Mouse (Mus musculus) gastrocnemius, adult 2 months (tissue): ENCODE results near the gene Ptpre. TPM values are rescaled to one million over a fixed set of nuclear protein-coding genes. Genes with fewer than 3 reads are reported as not detected.

Experiments used
- DNase-seq: peaks from one replicate; pipeline ENCODE4 v3.0.0; 2022
- H3K27ac ChIP-seq: fragments of 200-600 bp; 2 replicates; pipeline ENCODE4 v1.8.1; 2022; ENCODE audit warnings: mild to moderate bottlenecking
- H3K4me3 ChIP-seq: fragments of 200-600 bp; 2 replicates; pipeline ENCODE4 v1.8.1; 2022; ENCODE audit warnings: mild to moderate bottlenecking, moderate library complexity
- CTCF ChIP-seq: fragments of 200-600 bp; IDR thresholded peaks from 2 replicates; pipeline ENCODE4 v1.8.1; 2022; ENCODE audit warnings: antibody characterized with exemption, mild to moderate bottlenecking, moderate library complexity
- intact Hi-C: fragments of 180-260 bp; cut with DNase I; formaldehyde crosslinking; loops from one replicate; pipeline ENCODE4 v1.15.1; 2025
- total RNA-seq, 2 experiments: library from RNA; stranded (reverse); gene quantifications; 2 replicates each; pipeline ENCODE4 v1.2.3; 2021

Gene Ptpre
- total RNA-seq, 2 experiments from 2014 or later, result 1.2 to 1.6 TPM

GRCm38 (mm10) chr7:135704251-135704650, 167.0 kb downstream of the Ptpre start:
- intact Hi-C loops, result no loop called here
- Histone ChIP-seq H3K4me3 (no peak overlapping the region), H3K27ac (no peak overlapping the region)
- no peak for TF ChIP-seq CTCF
- no peak for DNase-seq

GRCm38 (mm10) chr7:135705083-135705482, 167.8 kb downstream of the Ptpre start:
- no peak for DNase-seq
- no peak for TF ChIP-seq CTCF
- H3K27ac ChIP-seq, result no peak overlapping the region
- intact Hi-C loops, result no loop called here
- no peak overlapping the region for H3K4me3 ChIP-seq

GRCm38 (mm10) chr7:135705753-135706152, 168.5 kb downstream of the Ptpre start:
- H3K27ac ChIP-seq, result no peak overlapping the region
- intact Hi-C loops, result no loop called here
- DNase-seq, result no peak
- no peak overlapping the region for H3K4me3 ChIP-seq
- no peak for TF ChIP-seq CTCF

- Histone ChIP-seq H3K27ac (no peak overlapping the region), H3K4me3 (no peak overlapping the region)
- DNase-seq, result no peak
- intact Hi-C loops, result no loop called here
- no peak for TF ChIP-seq CTCF
Observed at GRCm38 (mm10) chr7:135710702-135711101, 173.4 kb downstream of the Ptpre start.

- no peak for TF ChIP-seq CTCF
- intact Hi-C loops, result no loop called here
- no peak for DNase-seq
- H3K4me3 ChIP-seq, result no peak overlapping the region
- H3K27ac ChIP-seq, result no peak overlapping the region
Observed at GRCm38 (mm10) chr7:135712534-135712933, 175.3 kb downstream of the Ptpre start.

- DNase-seq, result no peak
- intact Hi-C loops, result no loop called here
- Histone ChIP-seq H3K4me3 (no peak overlapping the region), H3K27ac (no peak overlapping the region)
- no peak for TF ChIP-seq CTCF
Observed at GRCm38 (mm10) chr7:135713326-135713725, 176.0 kb downstream of the Ptpre start.

GRCm38 (mm10) chr7:135715166-135715565, 177.9 kb downstream of the Ptpre start:
- intact Hi-C loops, result no loop called here
- DNase-seq, result no peak
- TF ChIP-seq CTCF, result no peak
- Histone ChIP-seq H3K27ac (no peak overlapping the region), H3K4me3 (peak overlapping the region; percentile 94)

- intact Hi-C loops, result no loop called here
- peak within 1 kb of the TSS; percentile 94 for H3K4me3 ChIP-seq
- DNase-seq, result peak; percentile 21
- no peak for TF ChIP-seq CTCF
- peak within 1 kb of the TSS; percentile 79 for H3K27ac ChIP-seq
Observed at GRCm38 (mm10) chr7:135715642-135716444, 178.6 kb downstream of the Ptpre start, which contains the start of gene Mki67. Gene Mki67 (minus strand): TSS chr7:135716361.

GRCm38 (mm10) chr7:135716445-135716877, 179.2 kb downstream of the Ptpre start:
- H3K4me3 ChIP-seq, result peak overlapping the region; percentile 94
- H3K27ac ChIP-seq, result peak overlapping the region; percentile 79
- intact Hi-C loops, result no loop called here
- no peak for TF ChIP-seq CTCF
- DNase-seq, result peak; percentile 93

- intact Hi-C loops, result no loop called here
- TF ChIP-seq CTCF, result no peak
- peak overlapping the region; percentile 94 for H3K4me3 ChIP-seq
- no peak for DNase-seq
- H3K27ac ChIP-seq, result peak overlapping the region; percentile 79
Observed at GRCm38 (mm10) chr7:135716968-135717557, 179.8 kb downstream of the Ptpre start.

- H3K27ac ChIP-seq, result no peak overlapping the region
- DNase-seq, result no peak
- H3K4me3 ChIP-seq, result no peak overlapping the region
- intact Hi-C loops, result no loop called here
- TF ChIP-seq CTCF, result no peak
Observed at GRCm38 (mm10) chr7:135721436-135721992, 184.2 kb downstream of the Ptpre start.

- no peak overlapping the region for H3K27ac ChIP-seq
- DNase-seq, result no peak
- intact Hi-C loops, result no loop called here
Observed at GRCm38 (mm10) chr7:135722011-135722838, 184.9 kb downstream of the Ptpre start.

More at GRCm38 (mm10) chr7:135722011-135722838, 184.9 kb downstream of the Ptpre start:
- H3K4me3 ChIP-seq, result no peak overlapping the region
- TF ChIP-seq CTCF, result no peak
